Mouse (Mus musculus) ovary, postnatal 36 days (tissue): ENCODE data around the gene Ccdc54.

Experiments used
- DNase-seq: peaks from one replicate; pipeline ENCODE4 v3.0.0; 2022; ENCODE audit warnings: low spot score, mixed read lengths

Ccdc54 gene

DNA sequence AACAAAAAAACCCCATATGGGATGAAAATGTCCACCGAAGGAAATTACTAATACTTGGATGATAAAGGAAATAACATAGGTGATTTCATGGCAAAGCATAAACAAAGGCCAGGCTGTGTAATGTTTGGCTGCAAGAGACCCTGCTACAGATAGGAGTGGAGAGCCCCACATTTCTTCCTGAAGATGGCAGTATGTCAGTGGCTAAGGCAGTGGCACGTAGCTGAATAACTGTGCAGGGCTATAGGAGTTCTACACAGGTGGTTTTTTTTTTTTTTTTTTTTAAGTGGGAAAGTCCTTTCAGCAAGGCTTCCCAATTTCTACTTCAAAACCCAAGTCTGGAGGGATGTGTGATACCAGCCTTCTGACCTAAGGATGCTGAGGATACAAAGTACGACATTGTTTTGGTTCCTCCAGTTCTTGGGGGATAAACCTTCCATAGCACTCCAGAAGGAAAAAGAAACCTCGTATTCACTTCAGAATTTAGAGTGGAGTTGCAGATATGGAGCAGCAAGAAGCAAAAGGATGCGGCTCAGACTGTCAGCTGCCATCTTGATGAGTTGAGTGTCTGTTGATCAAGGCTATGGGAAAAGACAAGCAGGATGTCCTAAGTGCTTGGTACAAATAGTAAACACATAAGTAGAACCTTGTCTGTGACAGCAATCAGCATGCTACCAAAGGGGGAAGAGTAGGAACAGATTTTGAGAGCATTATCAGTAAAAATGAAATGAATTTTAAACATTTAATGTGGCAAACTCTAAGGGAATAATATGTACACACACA lies 48.2 kb downstream of the Ccdc54 start:
- no peak for DNase-seq
